Comparison of ENCODE assay signal across 11 mouse cellular contexts in genomic region chr15:78923585-78923984, GRCm38 (mm10). TPM values are rescaled to one million over a fixed set of nuclear protein-coding genes. Genes with fewer than 3 reads are reported as not detected.
A peak's percentile ranks its signal among the peaks of the same experiment; 100 is the strongest.
DNase-seq lines count a peak whose midpoint lies in the region; ATAC-seq lines count a peak whose summit lies in the region.
"Had no signal": no experiment of that assay in that cellular context is flagged by ENCODE, and none has a peak within 500 bp of the region (broad histone marks: within the 10 kb centered on the region; RNA-seq: fewer than 3 reads in every experiment).

No protein-coding gene starts in this region.

- WGBS in midbrain, embryonic 10.5 days, result 74% methylated on average over 6 of the region's 6 CpGs
- WGBS in midbrain, embryonic 14.5 days, result 79% methylated on average over 6 of the region's 6 CpGs
- 39% methylated on average over 6 of the region's 6 CpGs for WGBS in embryonic facial prominence, embryonic 12.5 days
- WGBS in liver, embryonic 15.5 days (ENCODE audit: insufficient replicate concordance), result 15% methylated on average over 6 of the region's 6 CpGs

- H3K36me3 ChIP-seq in midbrain, embryonic 10.5 days, result peaks cover 16% of the 10 kb centered on the region
- peaks cover 13% of the 10 kb centered on the region for H3K36me3 ChIP-seq in midbrain, embryonic 14.5 days (ENCODE audit: control insufficient read depth, insufficient read depth, low read length)
- H3K36me3 ChIP-seq in embryonic facial prominence, embryonic 12.5 days, result peaks cover 10% of the 10 kb centered on the region
- peaks cover 5% of the 10 kb centered on the region; the same call in 1 of the 2 replicates for H3K36me3 ChIP-seq in liver, embryonic 15.5 days (replicated peaks)

- H3K9me3 ChIP-seq in midbrain, embryonic 10.5 days (replicated peaks), result no peaks in the 10 kb centered on the region
- H3K9me3 ChIP-seq in midbrain, embryonic 14.5 days (ENCODE audit: control insufficient read depth, low read length), result no peaks in the 10 kb centered on the region
- no peaks in the 10 kb centered on the region for H3K9me3 ChIP-seq in embryonic facial prominence, embryonic 12.5 days
- H3K9me3 ChIP-seq in liver, embryonic 15.5 days (replicated peaks), result no peaks in the 10 kb centered on the region
- H3K9me3 ChIP-seq: heart, embryonic 15.5 days had no signal

- ATAC-seq in midbrain, embryonic 14.5 days (ENCODE audit: low FRiP score, low TSS enrichment), result no peak
- ATAC-seq in embryonic facial prominence, embryonic 12.5 days (ENCODE audit: insufficient number of reproducible peaks, insufficient read depth, low FRiP score, low TSS enrichment), result no peak
- peak; percentile 77 for ATAC-seq in liver, embryonic 15.5 days (ENCODE audit: insufficient read depth)

- H3K4me3 ChIP-seq in midbrain, embryonic 10.5 days, result no peak overlapping the region
- no peak overlapping the region for H3K4me3 ChIP-seq in midbrain, embryonic 14.5 days (replicated peaks; ENCODE audit: low read depth, low read length)
- H3K4me3 ChIP-seq in embryonic facial prominence, embryonic 12.5 days, result no peak overlapping the region
- H3K4me3 ChIP-seq in liver, embryonic 15.5 days (replicated peaks), result peak overlapping the region; percentile 49
- H3K4me3 ChIP-seq: heart, embryonic 15.5 days had no signal

- H3K27ac ChIP-seq in midbrain, embryonic 10.5 days (replicated peaks), result peak overlapping the region; percentile 59
- no peak overlapping the region for H3K27ac ChIP-seq in midbrain, embryonic 14.5 days (replicated peaks; ENCODE audit: low read depth, low read length)
- peak overlapping the region; percentile 63; the same call in 1 of the 2 replicates for H3K27ac ChIP-seq in embryonic facial prominence, embryonic 12.5 days
- H3K27ac ChIP-seq in liver, embryonic 15.5 days (replicated peaks), result peak overlapping the region; percentile 98
- H3K27ac ChIP-seq: heart, embryonic 15.5 days had no signal

- no peak for DNase-seq in midbrain, embryonic 10.5 days (ENCODE audit: low spot score)
- no peak for DNase-seq in midbrain, embryonic 14.5 days
- DNase-seq in thymus, postnatal 25 days, result peak; percentile 79
- DNase-seq in lung, postnatal 10 days, result no peak
- no peak for DNase-seq in adrenal gland, postnatal 36 days
- DNase-seq in cerebellum, adult 11 months, result no peak
- DNase-seq: right cerebral cortex, adult 18-20 months had no signal

- no peak overlapping the region for H3K9ac ChIP-seq in midbrain, embryonic 14.5 days (replicated peaks; ENCODE audit: low read length)
- H3K9ac ChIP-seq in embryonic facial prominence, embryonic 12.5 days, result no peak overlapping the region
- H3K9ac ChIP-seq in liver, embryonic 15.5 days, result peak overlapping the region; percentile 66
- H3K9ac ChIP-seq: heart, embryonic 15.5 days had no signal

- peaks cover 34% of the 10 kb centered on the region for H3K27me3 ChIP-seq in midbrain, embryonic 10.5 days (ENCODE audit: low read depth, poor library complexity, severe bottlenecking)
- peaks cover 4% of the 10 kb centered on the region; the same call in 1 of the 2 replicates for H3K27me3 ChIP-seq in midbrain, embryonic 14.5 days (ENCODE audit: control insufficient read depth, insufficient read depth, low read length)
- H3K27me3 ChIP-seq in embryonic facial prominence, embryonic 12.5 days, result no peaks in the 10 kb centered on the region
- H3K27me3 ChIP-seq in liver, embryonic 15.5 days, result no peaks in the 10 kb centered on the region
- H3K27me3 ChIP-seq: heart, embryonic 15.5 days had no signal

- H3K4me2 ChIP-seq in midbrain, embryonic 14.5 days (ENCODE audit: low read length), result no peak overlapping the region
- no peak overlapping the region for H3K4me2 ChIP-seq in embryonic facial prominence, embryonic 12.5 days (replicated peaks)
- peak overlapping the region; percentile 79 for H3K4me2 ChIP-seq in liver, embryonic 15.5 days
- H3K4me2 ChIP-seq: heart, embryonic 15.5 days; midbrain, embryonic 11.5 days had no signal

- peaks cover 50% of the 10 kb centered on the region for H3K4me1 ChIP-seq in midbrain, embryonic 10.5 days
- peaks cover 13% of the 10 kb centered on the region for H3K4me1 ChIP-seq in midbrain, embryonic 14.5 days (ENCODE audit: control insufficient read depth, insufficient read depth, low read length)
- H3K4me1 ChIP-seq in embryonic facial prominence, embryonic 12.5 days, result peaks cover 36% of the 10 kb centered on the region
- peaks cover 84% of the 10 kb centered on the region for H3K4me1 ChIP-seq in liver, embryonic 15.5 days (replicated peaks)

RNA-seq across cellular contexts. Expression of gene Lgals1, which starts 2.9 kb away (rescaled TPM):
- polyA plus RNA-seq in midbrain, embryonic 10.5 days (2016; fragmentation: Nextera tagmentation; extraction: Ambion mirVana), result 341 and 392 TPM in 2 replicates
- 13.8 and 101 TPM in 2 replicates for polyA plus RNA-seq in midbrain, embryonic 14.5 days (2014; fragmentation: Nextera tagmentation; extraction: Ambion mirVana)
- 1,294 and 1,324 TPM in 2 replicates for polyA plus RNA-seq in embryonic facial prominence, embryonic 12.5 days (2016; fragmentation: Nextera tagmentation; extraction: Ambion mirVana)
- polyA plus RNA-seq in liver, embryonic 15.5 days (2015; fragmentation: Nextera tagmentation; extraction: Ambion mirVana), result 315 and 397 TPM in 2 replicates
- 100 to 1,000 TPM; 303 to 486 TPM for total RNA-seq in adrenal gland, postnatal 36 days (2021)

RNA-seq across cellular contexts. Expression of gene Pdxp, which starts 9.9 kb away (rescaled TPM):
- polyA plus RNA-seq in midbrain, embryonic 10.5 days (2016; fragmentation: Nextera tagmentation; extraction: Ambion mirVana), result 27.3 and 29.8 TPM in 2 replicates
- polyA plus RNA-seq in midbrain, embryonic 14.5 days (2014; fragmentation: Nextera tagmentation; extraction: Ambion mirVana), result 111 and 147 TPM in 2 replicates
- polyA plus RNA-seq in embryonic facial prominence, embryonic 12.5 days (2016; fragmentation: Nextera tagmentation; extraction: Ambion mirVana), result 37.3 and 37.6 TPM in 2 replicates
- polyA plus RNA-seq in liver, embryonic 15.5 days (2015; fragmentation: Nextera tagmentation; extraction: Ambion mirVana), result 5.4 and 5.6 TPM in 2 replicates
- total RNA-seq in adrenal gland, postnatal 36 days (2021), result 1 to 10 TPM; 3.3 to 3.7 TPM

RNA-seq across cellular contexts. Expression of gene Nol12, which starts 11.1 kb away (rescaled TPM):
- 62.7 and 71.2 TPM in 2 replicates for polyA plus RNA-seq in midbrain, embryonic 10.5 days (2016; fragmentation: Nextera tagmentation; extraction: Ambion mirVana)
- 61.0 and 70.8 TPM in 2 replicates for polyA plus RNA-seq in midbrain, embryonic 14.5 days (2014; fragmentation: Nextera tagmentation; extraction: Ambion mirVana)
- 59.0 and 60.5 TPM in 2 replicates for polyA plus RNA-seq in embryonic facial prominence, embryonic 12.5 days (2016; fragmentation: Nextera tagmentation; extraction: Ambion mirVana)
- polyA plus RNA-seq in liver, embryonic 15.5 days (2015; fragmentation: Nextera tagmentation; extraction: Ambion mirVana), result 24.5 and 26.2 TPM in 2 replicates
- 10 to 100 TPM; 41.5 to 47.4 TPM for total RNA-seq in adrenal gland, postnatal 36 days (2021)

RNA-seq across cellular contexts. Expression of gene Triobp, which starts 23.9 kb away (rescaled TPM):
- polyA plus RNA-seq in midbrain, embryonic 10.5 days (2016; fragmentation: Nextera tagmentation; extraction: Ambion mirVana), result 39.7 and 39.8 TPM in 2 replicates
- polyA plus RNA-seq in midbrain, embryonic 14.5 days (2014; fragmentation: Nextera tagmentation; extraction: Ambion mirVana), result 42.5 and 46.5 TPM in 2 replicates
- 41.5 and 48.1 TPM in 2 replicates for polyA plus RNA-seq in embryonic facial prominence, embryonic 12.5 days (2016; fragmentation: Nextera tagmentation; extraction: Ambion mirVana)
- polyA plus RNA-seq in liver, embryonic 15.5 days (2015; fragmentation: Nextera tagmentation; extraction: Ambion mirVana), result 20.2 and 21.2 TPM in 2 replicates
- total RNA-seq in adrenal gland, postnatal 36 days (2021), result 100 to 1,000 TPM; 111 to 142 TPM

RNA-seq across cellular contexts. Expression of gene Sh3bp1, which starts 24.0 kb away (rescaled TPM):
- polyA plus RNA-seq in midbrain, embryonic 10.5 days (2016; fragmentation: Nextera tagmentation; extraction: Ambion mirVana), result 16.5 and 18.7 TPM in 2 replicates
- 1.7 and 2.9 TPM in 2 replicates for polyA plus RNA-seq in midbrain, embryonic 14.5 days (2014; fragmentation: Nextera tagmentation; extraction: Ambion mirVana)
- polyA plus RNA-seq in embryonic facial prominence, embryonic 12.5 days (2016; fragmentation: Nextera tagmentation; extraction: Ambion mirVana), result 39.4 and 42.2 TPM in 2 replicates
- 14.4 and 15.3 TPM in 2 replicates for polyA plus RNA-seq in liver, embryonic 15.5 days (2015; fragmentation: Nextera tagmentation; extraction: Ambion mirVana)
- 1 to 10 TPM; 7.2 to 8.5 TPM for total RNA-seq in adrenal gland, postnatal 36 days (2021)
